Mouse (Mus musculus): ENCODE results near the gene Tmem81. TPM values are rescaled to one million over a fixed set of nuclear protein-coding genes. Genes with fewer than 3 reads are reported as not detected.

Gene Tmem81
- polyA plus RNA-seq, 1 experiment from 2014 or later: 0.97 TPM

DNA sequence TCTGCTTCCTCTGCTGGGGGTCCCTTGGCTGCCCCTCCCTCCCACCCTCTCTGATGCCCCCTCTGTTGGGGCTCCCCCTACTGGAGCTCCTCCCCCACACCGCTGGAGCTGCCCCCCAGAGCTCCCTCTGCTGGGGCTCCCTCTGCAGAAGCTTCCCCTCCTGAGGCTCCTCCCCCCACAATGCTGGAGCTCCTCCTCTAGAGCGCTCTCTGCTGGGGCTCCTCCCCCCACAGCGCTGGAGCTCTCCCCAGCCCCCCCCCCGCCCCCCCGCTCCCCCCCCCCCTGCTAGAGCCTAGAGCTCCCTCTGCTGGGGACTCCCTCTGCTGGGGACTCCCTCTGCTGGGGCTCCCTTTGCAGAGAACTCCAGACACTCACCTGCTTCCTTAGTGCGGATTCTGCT lies 14.7 kb downstream of the Tmem81 start:
- Histone ChIP-seq H3K36me3 (peaks cover 82% of the 10 kb centered on the region), H3K27me3 (no peaks in the 10 kb centered on the region; the same call in 1 of the 2 replicates), H3K4me1 (replicated peaks) (peaks cover 15% of the 10 kb centered on the region), H3K9me3 (no peaks in the 10 kb centered on the region), H3K27ac (no peak overlapping the region), H3K4me3 (no peak overlapping the region), H3K4me2 (no peak overlapping the region), H3K9ac (no peak overlapping the region)
- no peak for ATAC-seq (ENCODE audit: low FRiP score)
- 43% methylated on average over 2 of the region's 6 CpGs for WGBS

DNA sequence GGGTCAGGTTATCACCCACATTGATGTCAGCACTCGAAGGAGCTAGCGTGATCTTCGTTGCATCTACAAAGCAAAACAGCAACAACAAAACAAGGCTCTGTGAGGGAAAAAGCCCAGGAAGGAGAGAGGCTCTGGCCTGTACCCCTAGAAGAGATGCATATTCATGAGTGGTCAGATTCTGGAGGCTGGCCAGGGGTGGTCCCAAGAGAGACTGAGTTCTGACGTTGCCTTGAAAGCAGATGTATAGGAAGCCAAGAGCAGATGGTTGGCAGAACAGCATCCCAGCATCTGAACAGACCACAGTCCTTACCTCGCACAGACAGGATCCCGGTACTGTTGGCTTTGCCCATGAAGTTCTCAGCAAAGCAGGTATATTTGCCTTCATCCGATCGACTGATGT lies 17.0 kb downstream of the Tmem81 start:
- Histone ChIP-seq H3K27ac (0 out of 2 replicates have a peak overlapping the region, but pooled peaks have one; percentile 13), H3K4me2 (no peak overlapping the region), H3K36me3 (peaks cover 68% of the 10 kb centered on the region), H3K27me3 (no peaks in the 10 kb centered on the region; the same call in 1 of the 2 replicates), H3K9ac (no peak overlapping the region), H3K4me1 (replicated peaks) (peaks cover 26% of the 10 kb centered on the region), H3K4me3 (no peak overlapping the region), H3K9me3 (no peaks in the 10 kb centered on the region)
- no peak for ATAC-seq (ENCODE audit: low FRiP score)
- WGBS: 76% methylated on average over 8 of the region's 8 CpGs

DNA sequence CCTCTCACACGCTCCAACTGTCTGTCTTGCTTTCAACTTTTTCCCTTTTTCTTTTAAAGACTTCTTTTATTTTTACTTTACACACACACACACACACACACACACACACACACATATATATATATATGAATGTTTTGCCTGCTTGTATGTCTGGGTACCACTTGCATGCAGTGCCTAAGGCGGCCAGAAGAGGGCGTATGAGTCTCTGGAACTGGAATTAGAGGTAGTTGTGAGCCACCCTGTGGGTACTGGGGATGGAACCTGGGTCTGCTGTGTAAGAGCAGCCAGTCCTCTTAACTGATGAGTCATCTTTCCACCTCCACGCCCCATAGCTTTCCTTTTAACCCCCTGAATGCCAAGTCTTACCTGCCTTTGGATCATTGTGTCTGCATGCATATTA lies 17.9 kb downstream of the Tmem81 start:
- peaks cover 26% of the 10 kb centered on the region for H3K4me1 ChIP-seq (replicated peaks)

GRCm38 (mm10) chr1:132525832-132526231 lies 19.8 kb downstream of the Tmem81 start:
- no peak overlapping the region for H3K4me3 ChIP-seq
- peaks cover 56% of the 10 kb centered on the region for H3K36me3 ChIP-seq
- peaks cover 36% of the 10 kb centered on the region for H3K4me1 ChIP-seq (replicated peaks)
- ATAC-seq (ENCODE audit: low FRiP score): peak; percentile 33
- 6% methylated on average over 10 of the region's 10 CpGs for WGBS
- H3K4me2 ChIP-seq: 0 out of 2 replicates have a peak overlapping the region, but pooled peaks have one; percentile 26
- peak overlapping the region; percentile 71 for H3K9ac ChIP-seq
- peak overlapping the region; percentile 89 for H3K27ac ChIP-seq
- H3K9me3 ChIP-seq: no peaks in the 10 kb centered on the region
- no peaks in the 10 kb centered on the region for H3K27me3 ChIP-seq

More for the DNA sequence above, 17.9 kb downstream of the Tmem81 start:
- H3K9ac ChIP-seq: 0 out of 2 replicates have a peak overlapping the region, but pooled peaks have one; percentile 2
- no peak overlapping the region for H3K4me2 ChIP-seq
- no peak overlapping the region for H3K4me3 ChIP-seq
- 37% methylated on average over 4 of the region's 4 CpGs for WGBS
- no peak for ATAC-seq (ENCODE audit: low FRiP score)
- no peaks in the 10 kb centered on the region for H3K9me3 ChIP-seq
- no peak overlapping the region for H3K27ac ChIP-seq
- peaks cover 68% of the 10 kb centered on the region for H3K36me3 ChIP-seq
- no peaks in the 10 kb centered on the region for H3K27me3 ChIP-seq

GRCm38 (mm10) chr1:132528071-132528470 lies 22.0 kb downstream of the Tmem81 start:
- WGBS: 93% methylated on average over 13 of the region's 13 CpGs
- no peak for ATAC-seq (ENCODE audit: low FRiP score)
- Histone ChIP-seq H3K4me3 (no peak overlapping the region), H3K36me3 (peaks cover 38% of the 10 kb centered on the region), H3K27me3 (no peaks in the 10 kb centered on the region), H3K9me3 (no peaks in the 10 kb centered on the region), H3K27ac (no peak overlapping the region), H3K4me2 (no peak overlapping the region), H3K9ac (0 out of 2 replicates have a peak overlapping the region, but pooled peaks have one; percentile 2), H3K4me1 (replicated peaks) (peaks cover 54% of the 10 kb centered on the region)

DNA sequence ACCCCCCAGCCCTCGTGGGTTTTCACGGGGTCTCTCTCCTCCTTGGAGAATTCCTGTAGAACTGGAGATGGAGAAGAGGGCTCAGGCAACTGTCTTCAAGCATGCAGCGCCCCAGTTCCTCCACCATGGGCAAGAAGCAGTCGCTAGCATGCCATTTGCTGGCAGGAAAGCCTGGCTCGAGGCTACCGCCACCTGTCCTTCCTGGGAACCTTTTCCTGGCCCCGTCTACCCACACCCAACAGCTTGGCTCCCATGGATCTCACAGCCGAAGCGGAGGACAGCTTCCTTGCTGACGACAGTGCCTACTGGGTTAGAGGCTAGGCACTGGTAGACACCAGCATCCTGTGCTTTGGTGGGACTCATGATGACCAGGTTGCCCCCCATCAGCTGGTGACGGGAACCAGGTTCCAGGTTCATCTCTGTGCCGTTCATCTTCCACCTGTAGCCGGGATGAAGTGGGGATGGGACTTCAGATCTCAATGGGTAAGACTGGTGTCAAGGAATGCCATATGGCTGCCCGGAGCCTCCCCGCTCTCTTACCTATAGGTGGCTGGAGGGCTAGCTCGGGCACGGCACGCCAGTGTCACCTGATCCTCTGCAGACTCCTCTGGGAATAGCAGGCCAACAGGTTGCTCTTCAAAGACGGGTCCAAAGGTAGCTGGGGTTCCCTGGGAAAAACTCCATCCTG lies 22.8 kb downstream of the Tmem81 start:
- Histone ChIP-seq H3K4me1 (replicated peaks) (peaks cover 56% of the 10 kb centered on the region), H3K4me2 (no peak overlapping the region), H3K27me3 (no peaks in the 10 kb centered on the region), H3K27ac (no peak overlapping the region), H3K4me3 (no peak overlapping the region), H3K9ac (no peak overlapping the region), H3K36me3 (peaks cover 32% of the 10 kb centered on the region), H3K9me3 (no peaks in the 10 kb centered on the region)
- ATAC-seq (ENCODE audit: low FRiP score): no peak
- 91% methylated on average over 19 of the region's 19 CpGs for WGBS

DNA sequence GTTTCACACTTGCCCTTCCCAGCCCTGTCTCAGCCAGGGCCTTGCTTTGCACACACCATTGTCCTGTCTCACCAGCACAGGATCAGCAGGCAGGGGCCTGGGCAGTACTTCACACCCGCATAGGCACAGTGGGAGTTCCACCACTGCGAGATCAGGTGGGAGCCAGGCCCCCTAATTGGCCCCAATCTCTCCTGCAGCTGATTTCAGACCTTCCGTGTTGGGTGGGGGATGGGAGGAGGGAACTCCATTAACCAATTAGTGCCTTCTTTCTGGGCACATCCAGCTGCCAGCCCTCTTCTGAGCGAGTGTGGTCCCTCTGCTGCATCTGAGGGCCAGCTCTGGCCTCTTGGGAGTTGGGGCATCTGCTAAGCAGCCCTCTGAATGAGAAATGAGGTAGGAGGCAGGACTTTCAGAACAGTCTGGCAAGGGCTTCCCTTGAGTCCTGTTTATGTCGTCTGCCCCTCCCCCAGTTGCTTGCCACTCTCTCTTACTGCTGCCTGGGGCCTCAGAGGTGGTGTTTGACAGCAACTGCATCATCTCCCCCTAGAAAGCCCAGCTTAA lies 24.7 kb downstream of the Tmem81 start:
- Histone ChIP-seq H3K4me2 (no peak overlapping the region), H3K27me3 (no peaks in the 10 kb centered on the region), H3K4me3 (no peak overlapping the region), H3K27ac (peak overlapping the region; percentile 81), H3K4me1 (replicated peaks) (peaks cover 68% of the 10 kb centered on the region), H3K9ac (no peak overlapping the region), H3K9me3 (no peaks in the 10 kb centered on the region), H3K36me3 (peaks cover 18% of the 10 kb centered on the region)
- ATAC-seq (ENCODE audit: low FRiP score): peak; percentile 67
- 5% methylated on average over 5 of the region's 5 CpGs for WGBS

- Histone ChIP-seq H3K36me3 (peaks cover 18% of the 10 kb centered on the region), H3K27me3 (no peaks in the 10 kb centered on the region), H3K27ac (no peak overlapping the region; the same call in 1 of the 2 replicates), H3K4me3 (no peak overlapping the region), H3K9me3 (no peaks in the 10 kb centered on the region), H3K4me2 (no peak overlapping the region), H3K4me1 (replicated peaks) (peaks cover 56% of the 10 kb centered on the region), H3K9ac (no peak overlapping the region)
- 66% methylated on average over 9 of the region's 9 CpGs for WGBS
- no peak for ATAC-seq (ENCODE audit: low FRiP score)
These were observed 26.5 kb downstream of the Tmem81 start for GRCm38 (mm10) chr1:132532521-132532920.

DNA sequence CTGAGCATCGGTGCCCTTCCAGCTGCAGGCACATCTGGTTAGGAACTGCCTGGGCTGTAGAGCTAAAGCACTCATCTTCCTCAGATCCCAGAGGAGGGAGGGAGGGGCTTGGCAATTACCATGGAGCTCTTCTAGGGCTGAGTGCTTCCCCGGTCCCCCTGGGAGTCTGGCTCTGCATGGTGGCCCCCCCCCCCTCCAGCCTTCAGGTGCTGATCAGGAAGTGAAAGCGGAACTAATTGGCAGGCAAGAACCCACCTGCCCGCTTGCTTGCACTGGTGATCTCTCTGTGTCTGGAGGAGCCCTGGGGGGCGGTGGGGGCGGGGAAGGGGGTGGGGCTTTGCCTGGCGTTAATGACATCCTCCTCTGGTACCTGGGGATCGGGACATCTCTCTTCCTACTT lies 27.8 kb downstream of the Tmem81 start:
- WGBS: 2% methylated on average over 7 of the region's 8 CpGs
- H3K9ac ChIP-seq: peak overlapping the region; percentile 46
- peaks cover 5% of the 10 kb centered on the region; the same call in 1 of the 2 replicates for H3K36me3 ChIP-seq
- H3K9me3 ChIP-seq: no peaks in the 10 kb centered on the region
- peak overlapping the region; percentile 80 for H3K27ac ChIP-seq
- H3K4me1 ChIP-seq (replicated peaks): peaks cover 70% of the 10 kb centered on the region
- ATAC-seq (ENCODE audit: low FRiP score): peak; percentile 34; the same call in 1 of the 2 replicates
- 0 out of 2 replicates have a peak overlapping the region, but pooled peaks have one; percentile 5 for H3K4me3 ChIP-seq
- H3K4me2 ChIP-seq: peak overlapping the region; percentile 29
- no peaks in the 10 kb centered on the region for H3K27me3 ChIP-seq

- Histone ChIP-seq H3K4me2 (no peak overlapping the region), H3K4me3 (no peak overlapping the region), H3K9ac (no peak overlapping the region), H3K9me3 (no peaks in the 10 kb centered on the region), H3K27ac (no peak overlapping the region), H3K36me3 (0 out of 2 replicates have a peak, but pooled peaks cover 3% of the 10 kb centered on the region), H3K27me3 (peaks cover 5% of the 10 kb centered on the region; the same call in 1 of the 2 replicates), H3K4me1 (replicated peaks) (peaks cover 78% of the 10 kb centered on the region)
- 94% methylated on average over 4 of the region's 4 CpGs for WGBS
- no peak for ATAC-seq (ENCODE audit: low FRiP score)
These were observed 29.5 kb downstream of the Tmem81 start for GRCm38 (mm10) chr1:132535541-132535940.

DNA sequence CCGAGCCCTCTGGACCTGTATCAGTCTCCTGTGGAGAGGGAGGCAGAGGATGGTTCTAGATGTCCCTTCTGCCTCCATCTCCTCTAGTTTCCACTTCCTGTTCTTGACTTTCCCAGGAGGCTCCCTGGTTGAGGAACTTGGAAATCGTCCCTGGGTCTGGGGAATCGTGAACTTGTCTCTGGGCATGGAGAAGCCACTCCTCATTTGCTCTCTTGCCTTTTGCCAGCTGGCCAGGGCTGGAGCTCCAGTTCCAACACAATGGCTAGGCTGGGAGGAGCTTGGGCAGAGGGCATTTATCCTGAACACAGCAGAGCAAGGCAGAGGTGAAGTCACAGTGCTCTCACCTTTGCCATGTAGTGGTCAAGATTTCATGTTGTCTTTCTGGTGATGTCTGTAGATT lies 30.4 kb downstream of the Tmem81 start:
- H3K36me3 ChIP-seq: 0 out of 2 replicates have a peak, but pooled peaks cover 3% of the 10 kb centered on the region
- 80% methylated on average over 3 of the region's 3 CpGs for WGBS
- H3K4me1 ChIP-seq (replicated peaks): peaks cover 78% of the 10 kb centered on the region
- no peak overlapping the region for H3K27ac ChIP-seq
- H3K4me2 ChIP-seq: no peak overlapping the region
- no peaks in the 10 kb centered on the region for H3K9me3 ChIP-seq
- no peak overlapping the region for H3K9ac ChIP-seq
- H3K27me3 ChIP-seq: peaks cover 13% of the 10 kb centered on the region; the same call in 1 of the 2 replicates
- H3K4me3 ChIP-seq: no peak overlapping the region
- no peak for ATAC-seq (ENCODE audit: low FRiP score)

- Histone ChIP-seq H3K4me2 (0 out of 2 replicates have a peak overlapping the region, but pooled peaks have one; percentile 68), H3K9ac (peak overlapping the region; percentile 29; the same call in 1 of the 2 replicates), H3K9me3 (no peaks in the 10 kb centered on the region), H3K27me3 (peaks cover 24% of the 10 kb centered on the region), H3K4me3 (no peak overlapping the region), H3K27ac (peak overlapping the region; percentile 58), H3K4me1 (replicated peaks) (peaks cover 81% of the 10 kb centered on the region), H3K36me3 (0 out of 2 replicates have a peak, but pooled peaks cover 3% of the 10 kb centered on the region)
- ATAC-seq (ENCODE audit: low FRiP score): no peak
- WGBS: 83% methylated on average over 5 of the region's 5 CpGs
These were observed 31.7 kb downstream of the Tmem81 start for GRCm38 (mm10) chr1:132537736-132538135.
